Mouse (Mus musculus): Measurements from ENCODE around the gene Serhl. TPM values are rescaled to one million over a fixed set of nuclear protein-coding genes. Genes with fewer than 3 reads are reported as not detected.
"Not testable (repeated sequence)": the region's sequence is repeated elsewhere in the genome, so short reads cannot be mapped to it uniquely, and the experiment has no call there.

Serhl gene
- total RNA-seq, 4 experiments from 2014 or later, result 19.2 to 30.2 (median 25.4) TPM

DNA sequence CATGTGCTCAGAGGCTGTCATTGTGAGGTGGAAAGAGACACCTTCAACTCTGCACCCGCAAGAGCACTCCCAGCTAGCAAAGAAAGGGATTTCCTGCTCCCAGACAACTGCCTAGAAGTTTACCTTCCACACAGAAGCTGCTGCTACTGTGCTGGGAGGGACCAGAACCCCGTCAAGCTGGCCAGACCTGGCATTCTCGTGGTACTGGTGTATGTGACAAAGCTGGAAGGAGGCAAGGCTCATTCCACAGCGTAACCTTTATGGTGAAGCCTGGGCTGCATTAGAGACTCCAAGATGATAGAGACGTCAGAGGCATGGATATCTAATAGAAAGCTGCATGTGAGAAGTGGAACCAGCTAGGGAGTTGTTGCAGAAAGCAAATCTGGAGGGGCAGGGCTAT, 35.3 kb downstream of the Serhl start:
- no peak for DNase-seq (ENCODE audit: low spot score in 2 of 2)

DNA sequence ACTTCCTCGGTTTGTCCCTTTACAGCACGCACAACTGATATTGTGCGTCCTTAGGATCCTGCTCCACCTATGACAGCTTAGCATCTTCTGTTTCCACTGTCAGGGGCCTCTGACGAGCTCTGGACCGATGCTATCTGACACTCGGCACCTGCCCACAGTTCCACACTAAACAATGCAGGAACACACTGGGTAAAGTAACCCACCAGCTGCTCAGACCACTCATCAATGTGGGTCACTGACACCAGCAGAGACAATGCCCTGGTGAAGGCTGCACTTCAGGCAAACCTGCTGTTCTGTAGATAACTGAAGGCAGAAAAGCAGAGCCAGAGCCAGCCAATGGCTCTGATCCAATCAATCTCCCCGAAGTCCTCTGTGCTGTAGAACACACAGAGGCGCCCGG, 37.3 kb downstream of the Serhl start:
- DNase-seq (ENCODE audit: low spot score in 2 of 2), result no peak

DNA sequence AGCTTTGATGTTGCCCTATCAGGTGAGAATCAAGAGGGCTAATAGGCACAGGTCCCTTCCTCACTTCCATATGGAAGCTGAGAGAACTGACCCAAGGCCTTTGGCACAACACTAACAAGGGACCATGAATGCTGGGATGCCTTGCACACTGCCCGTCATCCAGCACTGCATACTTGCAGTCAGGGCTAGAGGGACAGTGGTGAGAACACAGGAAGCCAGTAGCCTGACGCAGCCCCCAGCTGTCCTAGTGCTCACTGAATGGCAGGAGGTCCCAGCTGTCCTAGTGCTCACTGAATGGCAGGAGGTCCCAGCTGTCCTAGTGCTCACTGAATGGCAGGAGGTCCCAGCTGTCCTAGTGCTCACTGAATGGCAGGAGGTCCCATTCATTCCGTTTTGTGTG, 37.7 kb downstream of the Serhl start:
- not testable (repeated sequence) for DNase-seq (ENCODE audit: low spot score in 2 of 2)

- DNase-seq (ENCODE audit: low spot score in 2 of 2), result no peak
These were observed 40.4 kb downstream of the Serhl start for GRCm38 (mm10) chr15:83129530-83130231.

- DNase-seq (ENCODE audit: low spot score in 2 of 2), result peak in 1 of 2 experiments; percentile 52
These were observed 45.4 kb downstream of the Serhl start for GRCm38 (mm10) chr15:83134671-83135070.

DNA sequence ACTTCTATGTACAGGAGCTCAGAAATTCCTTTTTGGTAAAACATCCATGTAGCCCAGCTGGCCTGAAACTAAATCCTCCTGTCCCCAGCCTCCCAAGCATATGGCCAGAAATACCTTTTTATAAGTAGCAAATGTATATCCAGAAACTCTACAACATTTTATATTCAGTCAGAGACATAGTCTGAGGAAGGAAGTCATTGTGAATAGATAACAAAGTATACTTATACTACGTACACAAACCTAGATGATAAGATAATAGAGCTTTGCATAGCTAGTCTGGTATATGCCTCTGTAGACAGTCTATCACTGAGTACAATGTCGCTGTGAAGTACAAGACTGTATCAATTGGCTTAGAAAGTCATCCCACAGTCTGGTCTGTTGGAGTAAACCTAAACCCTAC, 46.3 kb downstream of the Serhl start:
- DNase-seq (ENCODE audit: low spot score in 2 of 2), result no peak

- DNase-seq (ENCODE audit: low spot score in 2 of 2), result no peak
These were observed 53.6 kb downstream of the Serhl start for GRCm38 (mm10) chr15:83142861-83143260.

- DNase-seq (ENCODE audit: low spot score in 2 of 2), result no peak
These were observed 56.2 kb downstream of the Serhl start for GRCm38 (mm10) chr15:83145541-83145940.

- no peak for DNase-seq (ENCODE audit: low spot score in 2 of 2)
These were observed 59.1 kb downstream of the Serhl start for GRCm38 (mm10) chr15:83148395-83148794.

DNA sequence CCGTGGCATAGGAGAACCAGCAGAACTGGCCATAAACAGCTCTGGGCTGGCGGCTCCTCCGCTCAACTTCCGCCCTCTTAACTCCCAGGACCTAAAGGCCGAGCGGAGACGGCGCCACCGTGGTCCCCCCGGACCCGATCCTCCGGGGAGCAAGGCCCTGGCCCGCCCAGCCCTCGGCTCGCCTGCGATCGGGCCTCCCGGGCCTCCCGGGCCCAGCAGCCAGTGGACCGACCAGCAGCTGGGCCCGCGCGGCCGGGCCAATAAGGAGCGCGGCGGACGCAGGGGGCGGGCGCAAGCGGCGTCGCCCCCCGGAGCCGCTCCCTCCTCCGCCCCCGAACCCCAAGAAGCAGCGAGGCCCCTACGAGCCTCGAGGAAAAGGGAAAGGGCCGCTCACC, 59.5 kb downstream of the Serhl start:
- peak in 1 of 2 experiments; percentile 69 for DNase-seq (ENCODE audit: low spot score in 2 of 2)

DNA sequence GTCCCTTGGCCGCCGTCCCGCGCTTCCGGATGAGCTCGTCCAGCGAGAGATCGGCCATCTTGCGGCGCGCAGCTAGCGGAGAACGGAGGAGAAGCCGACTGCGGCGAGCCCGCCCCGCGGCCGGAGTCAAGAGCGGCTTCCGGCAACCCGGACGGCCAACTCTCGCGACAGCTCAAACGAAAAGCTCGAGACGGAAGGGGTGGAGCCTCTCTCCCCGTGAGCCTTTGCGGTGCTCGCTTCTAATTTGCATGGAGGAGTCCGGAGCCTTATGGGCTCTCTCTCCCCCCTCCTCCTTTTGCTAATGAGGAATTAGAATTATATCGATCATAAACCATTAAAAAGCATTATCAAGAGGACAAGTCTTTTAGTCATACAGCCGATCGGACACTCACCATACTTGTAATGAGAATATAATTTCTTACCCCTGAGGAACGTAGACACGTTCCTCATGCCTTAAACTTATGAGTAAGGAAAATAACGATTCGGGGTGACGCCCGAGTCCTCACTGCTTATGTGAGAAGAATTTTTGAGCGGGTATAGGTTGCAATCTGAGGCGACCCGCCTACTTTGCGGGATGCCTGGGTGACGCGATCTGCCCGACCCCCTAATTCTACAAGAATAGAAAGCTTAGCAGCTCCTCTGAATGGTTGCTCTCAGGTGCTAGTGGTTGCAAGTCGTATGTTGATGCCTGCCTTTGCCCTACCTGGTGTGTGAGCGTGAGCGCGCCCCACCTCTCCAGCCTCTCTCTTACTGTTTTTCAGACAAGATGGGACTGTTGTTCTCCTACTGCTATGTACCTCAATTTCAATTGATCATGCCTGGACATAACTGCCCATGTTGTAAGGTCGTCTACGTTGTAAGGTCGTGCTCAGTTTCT, 60.1 kb downstream of the Serhl start, which contains the start of gene Poldip3:
Poldip3 (minus strand) TSS at position 189 of the 877 bp plus-strand sequence.
- peak; percentile 99 for DNase-seq (ENCODE audit: low spot score in 2 of 2)

- no peak for DNase-seq (ENCODE audit: low spot score in 2 of 2)
These were observed 60.8 kb downstream of the Serhl start for GRCm38 (mm10) chr15:83150073-83150442.

GRCm38 (mm10) chr15:83150694-83151093, 61.4 kb downstream of the Serhl start:
- DNase-seq (ENCODE audit: low spot score in 2 of 2), result no peak

DNA sequence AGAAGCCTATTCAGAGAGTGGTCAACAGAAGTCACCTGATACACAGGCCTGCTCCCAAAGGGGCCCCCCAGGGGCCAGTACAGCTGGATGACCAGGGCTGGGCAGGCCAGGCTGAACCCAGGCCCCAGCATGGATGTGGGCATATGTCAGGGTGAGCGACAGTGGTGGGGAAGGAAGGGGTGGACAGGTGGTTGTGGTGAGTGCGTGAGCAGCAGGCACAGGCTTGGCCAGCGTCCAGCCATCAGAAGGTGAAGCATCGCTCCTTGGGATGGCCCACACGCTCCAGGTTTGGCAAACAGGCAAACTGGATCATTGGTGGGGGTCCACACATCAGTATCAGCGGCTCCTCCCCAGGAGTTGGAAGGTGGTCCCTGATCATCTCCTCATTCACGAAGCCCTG, 65.0 kb downstream of the Serhl start:
- DNase-seq (ENCODE audit: low spot score in 2 of 2), result no peak

DNA sequence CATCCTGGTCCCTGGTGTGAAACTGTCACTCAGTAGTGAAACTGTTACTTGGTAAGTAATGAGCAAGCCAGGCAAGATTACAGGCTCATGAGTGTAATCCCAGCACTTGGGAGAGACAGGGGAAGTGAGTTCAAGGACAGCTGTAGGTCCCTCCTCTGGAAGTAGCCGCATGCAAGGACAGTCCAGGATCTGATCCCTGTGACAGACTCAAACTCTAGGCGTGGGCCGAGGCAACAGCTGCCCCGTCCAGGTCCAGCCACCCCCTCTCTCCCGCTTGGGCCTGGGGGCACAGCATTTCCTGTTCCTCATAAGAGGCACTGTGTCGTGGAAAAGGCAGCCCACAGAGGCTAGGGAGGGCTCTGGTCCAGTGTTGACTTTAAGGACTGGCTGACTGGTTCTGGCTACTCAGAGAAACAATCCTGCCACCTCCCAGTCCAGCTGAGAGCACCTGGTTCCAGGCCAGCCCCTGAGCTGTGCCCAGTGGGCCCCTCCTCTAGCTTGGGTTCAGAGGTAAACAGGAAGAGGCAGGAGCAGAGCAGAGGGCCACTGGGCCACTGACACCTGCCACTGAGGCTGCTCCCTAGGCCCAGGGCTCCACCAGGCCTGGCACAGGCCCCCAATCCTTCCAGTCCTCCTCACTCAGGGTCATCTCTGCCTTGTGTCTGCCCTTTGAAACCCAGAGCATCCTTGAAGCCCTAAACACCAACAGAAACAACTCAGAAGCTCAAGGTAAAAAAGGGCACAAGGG, 66.5 kb downstream of the Serhl start:
- no peak for DNase-seq (ENCODE audit: low spot score in 2 of 2)

- peak; percentile 47 to 55 for DNase-seq (ENCODE audit: low spot score in 2 of 2)
These were observed 67.8 kb downstream of the Serhl start for GRCm38 (mm10) chr15:83156929-83157666.

- no peak for DNase-seq (ENCODE audit: low spot score in 2 of 2)
These were observed 68.4 kb downstream of the Serhl start for GRCm38 (mm10) chr15:83157667-83158064.

GRCm38 (mm10) chr15:83158587-83159160, 69.4 kb downstream of the Serhl start:
- DNase-seq (ENCODE audit: low spot score in 2 of 2), result no peak

DNA sequence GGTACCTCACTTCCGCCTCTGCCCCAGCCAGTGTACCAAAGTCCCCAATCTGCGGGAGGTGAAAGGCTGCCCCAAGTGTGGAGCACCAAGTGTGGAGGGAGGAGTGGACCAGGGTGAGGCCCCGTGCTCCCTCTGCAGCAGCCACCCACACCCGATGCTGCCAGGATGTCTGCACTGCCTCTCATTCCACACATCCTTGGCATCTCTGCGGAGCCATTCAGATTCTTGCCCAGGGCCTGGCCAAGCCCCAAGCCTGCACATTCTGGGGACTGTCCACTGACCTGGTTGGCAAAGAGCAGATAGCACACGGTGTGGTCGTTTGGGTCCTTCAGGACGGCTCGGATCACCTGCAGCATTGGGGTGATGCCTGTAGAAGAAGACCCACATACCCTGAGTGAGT, 70.5 kb downstream of the Serhl start:
- DNase-seq (ENCODE audit: low spot score in 2 of 2), result no peak

DNA sequence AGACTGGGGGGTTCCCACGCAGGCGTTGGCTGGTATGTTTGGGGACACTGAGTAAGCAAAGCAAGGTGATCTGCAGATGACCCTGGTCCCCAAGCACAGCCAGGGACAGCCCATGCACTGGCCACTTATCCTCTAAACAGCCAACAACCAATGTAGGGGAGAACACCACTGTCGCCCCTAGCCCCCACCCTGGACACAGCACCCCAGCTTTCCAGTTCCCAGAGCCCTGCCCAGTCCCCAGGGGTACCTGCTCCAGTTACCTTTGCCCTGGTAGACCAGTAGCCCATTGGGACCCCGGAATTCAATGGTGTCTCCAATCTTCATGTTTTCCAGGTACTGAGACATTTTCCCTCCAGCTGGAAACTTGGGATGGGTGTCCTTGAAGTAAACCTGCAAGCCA, 71.3 kb downstream of the Serhl start:
- no peak for DNase-seq (ENCODE audit: low spot score in 2 of 2)
